Mouse (Mus musculus): ENCODE results near the gene Rasgrp3. TPM values are rescaled to one million over a fixed set of nuclear protein-coding genes. Genes with fewer than 3 reads are reported as not detected.

Rasgrp3 gene
- polyA plus RNA-seq, 1 experiment from 2014 or later, result 21.5 TPM

GRCm38 (mm10) chr17:75550771-75551413 is 115.2 kb downstream of the Rasgrp3 start:
- H3K27me3 ChIP-seq (ENCODE audit: insufficient read depth, low read length), result no peaks in the 10 kb centered on the region
- 34% methylated on average over 11 of the region's 11 CpGs for WGBS
- peak; percentile 13; the same call in 1 of the 2 replicates for ATAC-seq (ENCODE audit: low FRiP score, low TSS enrichment)
- no peaks in the 10 kb centered on the region for H3K9me3 ChIP-seq (ENCODE audit: low read length)
- H3K4me1 ChIP-seq (ENCODE audit: insufficient read depth, low read length), result peaks cover 7% of the 10 kb centered on the region; the same call in 1 of the 2 replicates
- H3K36me3 ChIP-seq (ENCODE audit: insufficient read depth, low read length), result peaks cover 15% of the 10 kb centered on the region; the same call in 1 of the 2 replicates
- H3K27ac ChIP-seq (ENCODE audit: low read length), result peak overlapping the region; percentile 70
- peak overlapping the region; percentile 90 for H3K4me3 ChIP-seq (ENCODE audit: low read length)
- H3K9ac ChIP-seq (replicated peaks; ENCODE audit: low read length), result peak overlapping the region; percentile 82
- peak overlapping the region; percentile 79 for H3K4me2 ChIP-seq (replicated peaks; ENCODE audit: low read depth, low read length)

GRCm38 (mm10) chr17:75551512-75552400 is 116.1 kb downstream of the Rasgrp3 start, which contains the start of gene Fam98a:
Gene Fam98a (minus strand): TSS chr17:75551946.
- peaks cover 9% of the 10 kb centered on the region; the same call in 1 of the 2 replicates for H3K36me3 ChIP-seq (ENCODE audit: insufficient read depth, low read length)
- under 1% methylated on average over 56 of the region's 56 CpGs for WGBS

GRCm38 (mm10) chr17:75557031-75557430 is 121.3 kb downstream of the Rasgrp3 start:
- Histone ChIP-seq H3K4me3 (ENCODE audit: low read length) (no peak overlapping the region), H3K9ac (replicated peaks; ENCODE audit: low read length) (no peak overlapping the region), H3K9me3 (ENCODE audit: low read length) (0 out of 2 replicates have a peak, but pooled peaks cover 3% of the 10 kb centered on the region), H3K27me3 (ENCODE audit: insufficient read depth, low read length) (no peaks in the 10 kb centered on the region), H3K27ac (ENCODE audit: low read length) (no peak overlapping the region), H3K36me3 (ENCODE audit: insufficient read depth, low read length) (no peaks in the 10 kb centered on the region), H3K4me2 (replicated peaks; ENCODE audit: low read depth, low read length) (no peak overlapping the region), H3K4me1 (ENCODE audit: insufficient read depth, low read length) (no peaks in the 10 kb centered on the region)
- 13% methylated on average over 3 of the region's 3 CpGs for WGBS
- no peak for ATAC-seq (ENCODE audit: low FRiP score, low TSS enrichment)

More at GRCm38 (mm10) chr17:75551512-75552400, 116.1 kb downstream of the Rasgrp3 start, which contains the start of gene Fam98a:
- H3K4me2 ChIP-seq (replicated peaks; ENCODE audit: low read depth, low read length), result peak within 1 kb of the TSS; percentile 79
- peaks cover 7% of the 10 kb centered on the region; the same call in 1 of the 2 replicates for H3K4me1 ChIP-seq (ENCODE audit: insufficient read depth, low read length)
- peak within 1 kb of the TSS; percentile 90 for H3K4me3 ChIP-seq (ENCODE audit: low read length)
- peak within 1 kb of the TSS; percentile 82 for H3K9ac ChIP-seq (replicated peaks; ENCODE audit: low read length)
- H3K9me3 ChIP-seq (ENCODE audit: low read length), result no peaks in the 10 kb centered on the region
- peak within 1 kb of the TSS; percentile 70 for H3K27ac ChIP-seq (ENCODE audit: low read length)
- ATAC-seq (ENCODE audit: low FRiP score, low TSS enrichment), result peak; percentile 99
- H3K27me3 ChIP-seq (ENCODE audit: insufficient read depth, low read length), result no peaks in the 10 kb centered on the region

GRCm38 (mm10) chr17:75558041-75558440 is 122.3 kb downstream of the Rasgrp3 start:
- no peak overlapping the region for H3K4me2 ChIP-seq (replicated peaks; ENCODE audit: low read depth, low read length)
- H3K27ac ChIP-seq (ENCODE audit: low read length), result no peak overlapping the region
- no peaks in the 10 kb centered on the region for H3K36me3 ChIP-seq (ENCODE audit: insufficient read depth, low read length)
- H3K9me3 ChIP-seq (ENCODE audit: low read length), result peaks cover 7% of the 10 kb centered on the region; the same call in 1 of the 2 replicates
- no peaks in the 10 kb centered on the region for H3K27me3 ChIP-seq (ENCODE audit: insufficient read depth, low read length)
- H3K9ac ChIP-seq (replicated peaks; ENCODE audit: low read length), result no peak overlapping the region
- no peak overlapping the region for H3K4me3 ChIP-seq (ENCODE audit: low read length)
- H3K4me1 ChIP-seq (ENCODE audit: insufficient read depth, low read length), result no peaks in the 10 kb centered on the region
- WGBS, result 91% methylated on average over 2 of the region's 2 CpGs
- no peak for ATAC-seq (ENCODE audit: low FRiP score, low TSS enrichment)

GRCm38 (mm10) chr17:75575608-75576007 is 139.9 kb downstream of the Rasgrp3 start:
- 26% methylated on average over 7 of the region's 7 CpGs for WGBS
- ATAC-seq (ENCODE audit: low FRiP score, low TSS enrichment), result peak; percentile 59; the same call in 1 of the 2 replicates

More at GRCm38 (mm10) chr17:75575608-75576007, 139.9 kb downstream of the Rasgrp3 start:
- H3K4me1 ChIP-seq (ENCODE audit: insufficient read depth, low read length), result no peaks in the 10 kb centered on the region
- no peaks in the 10 kb centered on the region for H3K27me3 ChIP-seq (ENCODE audit: insufficient read depth, low read length)
- no peak overlapping the region for H3K4me2 ChIP-seq (replicated peaks; ENCODE audit: low read depth, low read length)
- no peak overlapping the region for H3K4me3 ChIP-seq (ENCODE audit: low read length)
- no peaks in the 10 kb centered on the region for H3K36me3 ChIP-seq (ENCODE audit: insufficient read depth, low read length)
- H3K27ac ChIP-seq (ENCODE audit: low read length), result no peak overlapping the region
- no peak overlapping the region for H3K9ac ChIP-seq (replicated peaks; ENCODE audit: low read length)
- peaks cover under 1% of the 10 kb centered on the region; the same call in 1 of the 2 replicates for H3K9me3 ChIP-seq (ENCODE audit: low read length)

Other genes with a start within 250 kb of the Rasgrp3 start
- gene Fam98a, start 116.0 kb downstream of the Rasgrp3 start, polyA plus RNA-seq (2015; fragmentation: Nextera tagmentation; extraction: Ambion mirVana), result 23.0 and 25.0 TPM in 2 replicates

Measured in kidney, embryonic 16.5 days (tissue).